Mouse (Mus musculus): ENCODE results near the gene Mrnip. TPM values are rescaled to one million over a fixed set of nuclear protein-coding genes. Genes with fewer than 3 reads are reported as not detected.

Mrnip gene
- polyA plus RNA-seq, 2 experiments, result 16.8 to 17.6 TPM

DNA sequence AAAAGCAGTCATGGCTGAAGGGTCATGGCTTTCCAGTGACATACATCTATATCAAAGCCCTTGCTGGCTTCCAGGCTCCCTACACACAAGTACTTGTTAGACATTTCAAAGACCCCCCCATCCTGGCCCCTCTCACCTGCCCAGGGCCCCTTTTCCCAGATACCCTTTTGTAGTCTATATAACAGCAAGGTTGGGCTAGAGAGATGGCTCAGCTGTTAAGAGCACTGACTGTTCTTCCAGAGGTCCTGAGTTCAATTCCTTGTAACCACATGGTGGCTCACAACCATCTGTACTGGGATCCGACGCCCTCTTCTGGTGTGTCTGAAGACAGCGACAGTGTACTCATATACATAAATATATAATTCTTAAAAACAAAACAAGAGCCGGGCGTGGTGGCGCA, 40.4 kb downstream of the Mrnip start:
- Histone ChIP-seq H3K9me3 (ENCODE audit: control insufficient read depth, low read length) (no peaks in the 10 kb centered on the region), H3K4me2 (replicated peaks; ENCODE audit: low read depth, low read length, severe bottlenecking) (no peak overlapping the region), H3K4me1 (ENCODE audit: control insufficient read depth, insufficient read depth, low read length) (peaks cover 10% of the 10 kb centered on the region), H3K27ac (replicated peaks; ENCODE audit: low read depth, low read length) (no peak overlapping the region), H3K36me3 (ENCODE audit: control insufficient read depth, insufficient read depth, low read length) (no peaks in the 10 kb centered on the region), H3K4me3 (replicated peaks; ENCODE audit: low read length) (no peak overlapping the region), H3K27me3 (ENCODE audit: control insufficient read depth, insufficient read depth, low read length) (no peaks in the 10 kb centered on the region), H3K9ac (ENCODE audit: low read depth, low read length, severe bottlenecking) (no peak overlapping the region)
- ATAC-seq (ENCODE audit: low FRiP score, low read depth), result no peak
- no peak for DNase-seq (ENCODE audit: low spot score)
- TF ChIP-seq POLR2A (IDR thresholded peaks at IDR 0.05; ENCODE audit: borderline replicate concordance, extremely low read depth, insufficient read depth, insufficient read length), result no peak
- 90% methylated on average over 6 of the region's 6 CpGs for WGBS

DNA sequence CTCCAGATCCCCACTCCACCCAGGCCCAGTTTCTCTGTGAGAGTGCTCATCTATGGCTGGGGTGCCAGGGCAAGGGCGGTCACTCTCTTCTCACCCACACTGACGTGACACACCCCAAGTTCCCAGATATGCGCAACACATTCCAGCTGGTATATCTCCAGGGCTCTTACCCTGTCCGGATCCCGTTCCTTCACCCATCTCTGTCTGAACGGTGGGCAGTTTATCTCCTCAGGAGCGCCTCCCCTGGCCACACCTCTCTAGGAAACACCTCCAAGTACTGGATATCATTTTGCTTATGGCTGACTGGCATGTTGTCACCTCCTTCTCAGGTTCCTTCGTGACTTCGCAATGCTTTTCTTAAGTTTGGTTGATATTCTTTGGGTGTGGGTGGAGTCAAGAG, 41.4 kb downstream of the Mrnip start:
- Histone ChIP-seq H3K4me1 (ENCODE audit: control insufficient read depth, insufficient read depth, low read length) (peaks cover 10% of the 10 kb centered on the region), H3K27me3 (ENCODE audit: control insufficient read depth, insufficient read depth, low read length) (no peaks in the 10 kb centered on the region), H3K9me3 (ENCODE audit: control insufficient read depth, low read length) (no peaks in the 10 kb centered on the region), H3K36me3 (ENCODE audit: control insufficient read depth, insufficient read depth, low read length) (no peaks in the 10 kb centered on the region), H3K27ac (replicated peaks; ENCODE audit: low read depth, low read length) (no peak overlapping the region), H3K9ac (ENCODE audit: low read depth, low read length, severe bottlenecking) (no peak overlapping the region), H3K4me3 (replicated peaks; ENCODE audit: low read length) (no peak overlapping the region), H3K4me2 (replicated peaks; ENCODE audit: low read depth, low read length, severe bottlenecking) (peak overlapping the region; percentile 13)
- DNase-seq (ENCODE audit: low spot score) (no peak), ATAC-seq (ENCODE audit: low FRiP score, low read depth) (no peak)
- no peak for TF ChIP-seq POLR2A (IDR thresholded peaks at IDR 0.05; ENCODE audit: borderline replicate concordance, extremely low read depth, insufficient read depth, insufficient read length)
- 14% methylated on average over 9 of the region's 9 CpGs for WGBS

- H3K4me1 ChIP-seq (ENCODE audit: control insufficient read depth, insufficient read depth, low read length), result peaks cover 5% of the 10 kb centered on the region
- H3K36me3 ChIP-seq (ENCODE audit: control insufficient read depth, insufficient read depth, low read length), result no peaks in the 10 kb centered on the region
- no peak overlapping the region for H3K27ac ChIP-seq (replicated peaks; ENCODE audit: low read depth, low read length)
- DNase-seq (ENCODE audit: low spot score) (no peak), ATAC-seq (ENCODE audit: low FRiP score, low read depth) (no peak)
- H3K9me3 ChIP-seq (ENCODE audit: control insufficient read depth, low read length), result no peaks in the 10 kb centered on the region
- H3K27me3 ChIP-seq (ENCODE audit: control insufficient read depth, insufficient read depth, low read length), result no peaks in the 10 kb centered on the region
- H3K4me3 ChIP-seq (replicated peaks; ENCODE audit: low read length), result no peak overlapping the region
- WGBS, result 77% methylated on average over 4 of the region's 4 CpGs
- H3K4me2 ChIP-seq (replicated peaks; ENCODE audit: low read depth, low read length, severe bottlenecking), result no peak overlapping the region
- TF ChIP-seq POLR2A (IDR thresholded peaks at IDR 0.05; ENCODE audit: borderline replicate concordance, extremely low read depth, insufficient read depth, insufficient read length), result no peak
- H3K9ac ChIP-seq (ENCODE audit: low read depth, low read length, severe bottlenecking), result no peak overlapping the region
Measured at GRCm38 (mm10) chr11:50216724-50217366, 42.6 kb downstream of the Mrnip start.

GRCm38 (mm10) chr11:50217811-50218210, 43.6 kb downstream of the Mrnip start:
- no peak overlapping the region for H3K27ac ChIP-seq (replicated peaks; ENCODE audit: low read depth, low read length)
- no peaks in the 10 kb centered on the region for H3K36me3 ChIP-seq (ENCODE audit: control insufficient read depth, insufficient read depth, low read length)
- H3K4me3 ChIP-seq (replicated peaks; ENCODE audit: low read length), result no peak overlapping the region
- DNase-seq (ENCODE audit: low spot score), result no peak
- no peak for TF ChIP-seq POLR2A (IDR thresholded peaks at IDR 0.05; ENCODE audit: borderline replicate concordance, extremely low read depth, insufficient read depth, insufficient read length)
- H3K9ac ChIP-seq (ENCODE audit: low read depth, low read length, severe bottlenecking), result no peak overlapping the region
- ATAC-seq (ENCODE audit: low FRiP score, low read depth), result no peak
- no peaks in the 10 kb centered on the region for H3K9me3 ChIP-seq (ENCODE audit: control insufficient read depth, low read length)
- H3K4me2 ChIP-seq (replicated peaks; ENCODE audit: low read depth, low read length, severe bottlenecking), result no peak overlapping the region
- peaks cover 5% of the 10 kb centered on the region for H3K4me1 ChIP-seq (ENCODE audit: control insufficient read depth, insufficient read depth, low read length)
- no peaks in the 10 kb centered on the region for H3K27me3 ChIP-seq (ENCODE audit: control insufficient read depth, insufficient read depth, low read length)
- 63% methylated on average over 4 of the region's 4 CpGs for WGBS

- peaks cover 13% of the 10 kb centered on the region for H3K4me1 ChIP-seq (ENCODE audit: control insufficient read depth, insufficient read depth, low read length)
- DNase-seq (ENCODE audit: low spot score) (no peak), ATAC-seq (ENCODE audit: low FRiP score, low read depth) (no peak)
- H3K4me2 ChIP-seq (replicated peaks; ENCODE audit: low read depth, low read length, severe bottlenecking), result no peak overlapping the region
- TF ChIP-seq POLR2A (IDR thresholded peaks at IDR 0.05; ENCODE audit: borderline replicate concordance, extremely low read depth, insufficient read depth, insufficient read length), result no peak
- WGBS, result 38% methylated on average over 2 of the region's 2 CpGs
- H3K9ac ChIP-seq (ENCODE audit: low read depth, low read length, severe bottlenecking), result no peak overlapping the region
- no peaks in the 10 kb centered on the region for H3K9me3 ChIP-seq (ENCODE audit: control insufficient read depth, low read length)
- H3K27ac ChIP-seq (replicated peaks; ENCODE audit: low read depth, low read length), result no peak overlapping the region
- no peak overlapping the region for H3K4me3 ChIP-seq (replicated peaks; ENCODE audit: low read length)
- no peaks in the 10 kb centered on the region for H3K36me3 ChIP-seq (ENCODE audit: control insufficient read depth, insufficient read depth, low read length)
- H3K27me3 ChIP-seq (ENCODE audit: control insufficient read depth, insufficient read depth, low read length), result no peaks in the 10 kb centered on the region
Measured at GRCm38 (mm10) chr11:50219833-50220232, 45.6 kb downstream of the Mrnip start.
